Mouse (Mus musculus): Measurements from ENCODE around the gene Clip4. TPM values are rescaled to one million over a fixed set of nuclear protein-coding genes. Genes with fewer than 3 reads are reported as not detected.

Gene Clip4
- polyA plus RNA-seq, 1 experiment from 2014 or later = 10.3 TPM

DNA sequence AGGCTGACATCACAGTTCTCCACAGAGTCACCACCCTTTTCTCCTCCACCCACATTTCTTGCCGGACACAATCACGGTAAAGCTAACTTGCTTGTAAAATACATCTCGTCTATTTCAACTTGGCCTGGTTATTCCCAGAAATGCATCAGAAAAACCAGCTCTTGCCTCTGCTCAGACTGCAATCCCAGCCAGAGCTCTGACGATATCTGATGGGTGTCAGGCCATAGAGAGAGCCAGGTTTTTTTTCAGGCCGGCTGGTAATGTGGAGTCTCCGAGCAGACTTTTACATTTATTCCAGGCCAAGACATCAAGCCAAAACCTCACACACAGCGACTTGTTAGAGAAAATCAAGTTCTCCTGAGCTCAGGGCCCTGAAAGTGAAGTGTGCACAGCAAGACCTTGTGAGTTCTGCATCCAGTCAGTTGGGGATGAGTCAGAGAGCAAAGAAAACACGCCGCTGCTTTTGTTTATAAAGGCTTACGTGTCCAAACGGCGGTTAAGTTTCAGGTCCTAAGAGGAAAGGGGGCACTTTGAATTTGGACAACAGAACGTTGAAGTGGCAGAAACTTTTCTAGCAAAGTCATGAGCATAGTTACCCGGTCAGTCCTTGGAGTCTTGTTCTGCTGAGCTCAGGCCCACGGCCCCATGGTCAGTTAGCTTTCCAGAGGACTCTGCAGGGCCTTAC is 27.4 kb downstream of the Clip4 start:
- Histone ChIP-seq H3K4me3 (no peak overlapping the region), H3K4me2 (replicated peaks) (no peak overlapping the region), H3K36me3 (peaks cover 24% of the 10 kb centered on the region), H3K27me3 (no peaks in the 10 kb centered on the region), H3K4me1 (no peaks in the 10 kb centered on the region), H3K9me3 (no peaks in the 10 kb centered on the region), H3K9ac (replicated peaks) (no peak overlapping the region), H3K27ac (replicated peaks) (no peak overlapping the region)
- 88% methylated on average over 15 of the region's 15 CpGs for WGBS
- no peak for ATAC-seq (replicated peaks)

DNA sequence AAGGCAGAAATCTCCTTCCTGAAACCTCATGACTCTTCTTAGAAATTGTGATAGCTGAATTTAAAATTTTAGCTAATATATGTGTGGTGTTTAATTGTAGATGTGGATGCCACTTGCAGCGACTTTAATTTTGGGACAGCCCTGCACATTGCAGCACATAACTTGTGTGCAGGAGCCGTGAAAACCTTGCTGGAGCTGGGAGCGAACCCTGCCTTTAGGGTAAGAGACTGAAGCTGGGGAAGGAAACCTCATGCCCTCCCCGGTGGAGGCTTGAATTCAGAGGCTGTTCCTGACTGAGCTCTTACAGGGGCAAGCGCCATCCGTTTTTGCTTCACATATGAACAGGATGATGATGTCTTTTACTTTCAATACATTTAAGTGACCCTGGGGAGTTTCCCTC is 35.2 kb downstream of the Clip4 start:
- Histone ChIP-seq H3K27ac (replicated peaks) (no peak overlapping the region), H3K27me3 (no peaks in the 10 kb centered on the region), H3K36me3 (peaks cover 43% of the 10 kb centered on the region), H3K9ac (replicated peaks) (no peak overlapping the region), H3K4me2 (replicated peaks) (no peak overlapping the region), H3K9me3 (no peaks in the 10 kb centered on the region), H3K4me3 (no peak overlapping the region), H3K4me1 (no peaks in the 10 kb centered on the region)
- ATAC-seq (replicated peaks) = no peak
- WGBS = 89% methylated on average over 6 of the region's 6 CpGs

DNA sequence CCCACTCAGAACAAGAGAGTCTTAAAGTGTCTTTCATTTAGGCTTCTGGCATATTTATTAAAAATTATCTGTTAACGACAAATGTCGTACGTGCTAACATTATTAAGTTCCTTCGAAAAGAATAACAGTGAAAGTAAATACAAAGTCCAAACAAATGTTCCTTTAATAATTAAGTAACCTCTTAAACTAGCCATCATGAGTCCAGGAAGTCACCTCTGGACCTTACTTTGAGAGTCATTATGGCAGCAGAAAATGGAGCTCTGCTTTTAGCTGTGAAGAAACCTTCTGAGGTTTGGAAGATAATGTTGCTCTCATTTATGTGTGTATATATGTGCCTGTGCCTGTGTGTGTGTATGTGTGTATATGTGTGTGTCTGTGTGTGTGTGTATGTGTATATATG is 35.6 kb downstream of the Clip4 start:
- peaks cover 43% of the 10 kb centered on the region for H3K36me3 ChIP-seq
- H3K4me2 ChIP-seq (replicated peaks) = no peak overlapping the region
- ATAC-seq (replicated peaks) = no peak
- H3K9ac ChIP-seq (replicated peaks) = no peak overlapping the region
- WGBS = 97% methylated on average over 4 of the region's 4 CpGs
- H3K27me3 ChIP-seq = no peaks in the 10 kb centered on the region
- no peaks in the 10 kb centered on the region for H3K9me3 ChIP-seq
- no peak overlapping the region for H3K27ac ChIP-seq (replicated peaks)
- H3K4me1 ChIP-seq = no peaks in the 10 kb centered on the region
- H3K4me3 ChIP-seq = no peak overlapping the region

DNA sequence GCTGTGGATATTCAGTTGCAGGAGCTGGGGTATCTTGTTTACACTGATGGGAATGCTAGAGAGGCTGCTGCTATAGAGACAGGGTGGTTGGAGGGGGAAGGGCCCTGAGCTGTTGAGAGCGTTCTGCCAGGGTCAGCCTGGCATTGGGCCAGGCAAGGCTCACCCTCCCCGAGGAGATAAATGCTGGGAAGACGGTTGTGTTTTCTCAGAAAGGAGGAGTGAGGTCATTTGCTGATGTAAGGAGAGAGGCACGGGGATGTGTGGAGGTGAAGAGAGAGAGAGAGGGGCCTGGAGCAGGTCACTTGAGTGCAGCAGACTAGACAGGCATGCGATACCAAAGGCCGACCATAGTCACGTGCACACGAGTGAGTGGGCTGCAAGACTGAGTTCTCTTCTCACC is 42.8 kb downstream of the Clip4 start:
- Histone ChIP-seq H3K4me1 (no peaks in the 10 kb centered on the region), H3K9me3 (no peaks in the 10 kb centered on the region), H3K36me3 (peaks cover 14% of the 10 kb centered on the region), H3K9ac (replicated peaks) (no peak overlapping the region), H3K4me3 (no peak overlapping the region), H3K27ac (replicated peaks) (no peak overlapping the region), H3K4me2 (replicated peaks) (no peak overlapping the region), H3K27me3 (no peaks in the 10 kb centered on the region)
- no peak for ATAC-seq (replicated peaks)
- 47% methylated on average over 8 of the region's 8 CpGs for WGBS

DNA sequence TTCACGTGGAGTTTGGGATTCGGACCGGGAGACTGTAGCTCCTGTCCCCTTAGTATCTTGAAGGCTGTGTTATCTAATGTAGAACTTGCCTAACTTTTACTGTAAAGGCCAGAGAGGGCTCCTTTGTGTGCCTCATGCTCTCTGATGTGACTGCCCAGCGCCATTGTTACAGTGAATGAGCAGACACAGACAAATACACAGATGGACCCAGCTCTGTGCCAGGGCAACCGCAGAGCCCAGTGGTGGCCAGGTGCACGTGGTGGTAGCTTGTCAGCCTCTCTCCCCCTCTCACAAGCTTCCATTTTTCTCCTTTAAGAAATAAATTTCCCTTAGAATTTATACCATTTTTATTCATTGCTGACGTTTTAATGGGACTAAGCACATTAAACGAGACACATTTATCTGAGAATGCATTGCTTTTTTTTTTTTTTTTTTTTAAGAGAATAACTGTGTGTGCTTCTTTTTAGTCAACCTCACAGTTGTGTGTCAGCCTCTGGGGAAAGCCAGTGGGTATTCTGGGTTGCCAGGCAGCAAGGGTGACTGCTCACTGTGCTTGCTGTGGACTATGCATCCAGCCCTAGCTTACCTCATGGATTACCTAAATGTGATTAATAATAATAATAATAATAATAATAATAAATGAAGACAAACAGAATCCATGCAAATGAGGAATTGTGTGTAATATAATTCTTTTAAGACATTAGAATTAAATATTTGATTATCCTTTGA is 48.0 kb downstream of the Clip4 start:
- WGBS = 74% methylated on average over 8 of the region's 8 CpGs
- no peak overlapping the region for H3K27ac ChIP-seq (replicated peaks)

DNA sequence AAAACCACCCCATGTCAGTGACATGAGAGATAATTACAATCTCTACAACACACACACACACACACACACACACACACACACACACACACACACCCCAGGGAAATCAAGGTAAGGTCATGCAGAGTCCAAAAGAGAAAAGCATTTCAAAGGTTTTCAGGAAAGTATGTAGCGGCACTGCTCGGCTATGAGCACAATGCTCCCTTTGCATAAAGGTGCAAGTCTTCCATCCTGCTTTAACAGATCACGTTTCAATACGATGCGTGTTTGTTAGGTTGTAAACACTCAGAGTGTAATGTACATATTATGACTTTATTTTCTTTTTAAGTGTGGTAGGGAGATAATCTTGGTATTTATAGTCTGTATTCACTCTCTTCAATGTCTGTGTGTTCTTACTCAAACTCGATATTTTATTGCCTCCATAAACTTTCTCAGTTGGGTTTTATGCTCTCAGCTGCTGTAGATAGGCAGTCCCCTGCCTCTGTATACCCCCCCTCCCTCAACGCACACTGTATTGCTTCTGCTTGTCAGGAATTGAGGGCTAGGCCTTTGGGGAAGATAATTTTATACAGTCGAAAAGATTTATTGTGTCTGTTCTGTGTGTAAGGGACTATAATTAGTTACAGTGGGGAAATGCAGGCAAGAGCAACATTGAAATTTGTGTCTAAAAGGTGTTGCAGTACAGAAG is 55.5 kb downstream of the Clip4 start:
- Histone ChIP-seq H3K27me3 (no peaks in the 10 kb centered on the region), H3K9ac (replicated peaks) (no peak overlapping the region), H3K27ac (replicated peaks) (no peak overlapping the region), H3K9me3 (no peaks in the 10 kb centered on the region), H3K4me1 (no peaks in the 10 kb centered on the region), H3K4me2 (replicated peaks) (no peak overlapping the region), H3K36me3 (peaks cover 7% of the 10 kb centered on the region; the same call in 1 of the 2 replicates), H3K4me3 (no peak overlapping the region)
- ATAC-seq (replicated peaks) = no peak
- 88% methylated on average over 8 of the region's 8 CpGs for WGBS

More for the DNA sequence above, 48.0 kb downstream of the Clip4 start:
- Histone ChIP-seq H3K9me3 (no peaks in the 10 kb centered on the region), H3K4me1 (no peaks in the 10 kb centered on the region), H3K9ac (replicated peaks) (no peak overlapping the region), H3K27me3 (no peaks in the 10 kb centered on the region), H3K4me3 (no peak overlapping the region), H3K36me3 (peaks cover 10% of the 10 kb centered on the region; the same call in 1 of the 2 replicates), H3K4me2 (replicated peaks) (no peak overlapping the region)
- ATAC-seq (replicated peaks) = no peak

DNA sequence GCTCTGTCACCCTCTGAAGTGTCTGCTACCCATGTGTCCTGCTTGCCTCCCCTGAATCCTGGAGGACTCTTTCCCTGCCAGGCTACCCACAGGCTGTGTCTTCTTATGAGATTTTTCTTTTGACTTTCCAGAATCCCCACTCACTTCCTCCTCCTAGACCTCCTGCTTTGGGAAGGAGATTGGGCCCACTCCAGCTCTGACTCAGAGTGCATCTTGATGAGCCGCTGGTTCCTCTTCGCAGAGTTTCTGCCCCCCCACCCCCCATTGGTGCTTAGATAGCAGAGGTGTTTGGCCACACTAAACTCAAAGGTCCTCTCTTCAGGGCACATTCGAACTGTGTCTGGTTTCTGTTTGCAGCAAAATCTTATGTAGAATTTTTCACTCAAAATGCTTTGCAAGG is 58.3 kb downstream of the Clip4 start:
- WGBS = 82% methylated on average over 3 of the region's 3 CpGs
- no peaks in the 10 kb centered on the region for H3K27me3 ChIP-seq

DNA sequence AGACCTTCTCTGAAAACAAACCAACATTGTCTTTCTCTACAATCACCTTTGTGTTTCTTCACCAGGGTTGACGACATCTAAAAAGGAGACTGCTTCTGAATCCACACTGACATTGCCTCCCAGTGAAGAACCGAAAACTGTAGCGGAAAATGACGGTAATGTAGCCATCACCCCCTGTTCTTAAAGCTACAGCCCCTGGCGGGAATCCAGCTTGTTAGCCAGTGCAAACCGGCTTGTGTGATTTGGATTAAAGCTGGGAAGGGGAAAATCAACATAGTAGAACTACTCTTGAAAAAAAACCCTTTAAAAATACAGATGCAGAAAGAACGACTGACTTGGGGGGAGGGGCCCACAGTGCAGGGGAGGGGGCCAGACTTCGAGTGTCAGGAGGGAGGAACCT is 59.4 kb downstream of the Clip4 start:
- Histone ChIP-seq H3K4me1 (no peaks in the 10 kb centered on the region), H3K36me3 (no peaks in the 10 kb centered on the region), H3K9ac (replicated peaks) (no peak overlapping the region), H3K27ac (replicated peaks) (no peak overlapping the region), H3K27me3 (no peaks in the 10 kb centered on the region), H3K4me2 (replicated peaks) (no peak overlapping the region), H3K9me3 (no peaks in the 10 kb centered on the region), H3K4me3 (no peak overlapping the region)
- no peak for ATAC-seq (replicated peaks)
- 42% methylated on average over 8 of the region's 8 CpGs for WGBS

More for the DNA sequence above, 58.3 kb downstream of the Clip4 start:
- Histone ChIP-seq H3K4me3 (no peak overlapping the region), H3K27ac (replicated peaks) (no peak overlapping the region), H3K4me2 (replicated peaks) (no peak overlapping the region), H3K9me3 (no peaks in the 10 kb centered on the region), H3K4me1 (no peaks in the 10 kb centered on the region), H3K36me3 (no peaks in the 10 kb centered on the region), H3K9ac (replicated peaks) (no peak overlapping the region)
- no peak for ATAC-seq (replicated peaks)

DNA sequence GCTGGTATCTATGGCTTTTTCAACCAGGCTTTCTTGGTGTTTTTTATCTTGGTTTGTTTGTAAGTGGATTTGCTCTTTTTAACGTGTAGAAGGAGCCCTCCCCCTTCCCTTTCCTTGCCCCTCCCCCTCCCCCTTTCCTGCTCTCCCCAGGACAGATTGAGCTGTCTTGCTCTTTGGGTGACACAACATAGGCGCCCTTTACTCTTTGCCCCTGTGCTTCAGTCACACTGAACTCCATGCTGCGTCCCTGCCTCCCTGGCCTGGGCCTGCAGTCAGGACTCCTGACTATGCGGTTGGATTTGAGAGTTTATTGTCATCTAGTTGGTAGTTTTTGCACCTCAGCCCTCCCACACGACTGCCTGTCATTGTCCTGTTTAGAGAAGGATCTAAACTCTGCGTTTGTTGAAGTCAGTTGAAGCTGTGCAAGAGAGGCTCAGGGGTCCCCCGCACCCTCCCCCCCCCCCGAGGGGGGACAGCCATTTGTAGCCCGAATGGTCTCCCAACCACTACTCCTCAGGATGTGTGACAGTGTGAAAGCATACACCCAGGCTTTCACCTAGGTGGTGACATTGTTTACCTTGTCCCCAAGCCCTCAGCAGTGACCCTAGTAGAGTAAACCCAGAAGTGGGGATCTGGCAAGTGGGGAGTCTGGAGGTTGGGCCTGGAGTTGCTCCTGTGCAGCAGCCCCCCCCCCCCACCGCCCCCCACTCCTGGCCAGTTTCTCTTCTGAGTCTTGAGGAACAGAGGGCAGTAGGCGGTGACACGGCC is 60.6 kb downstream of the Clip4 start:
- Histone ChIP-seq H3K4me2 (replicated peaks) (no peak overlapping the region), H3K27me3 (no peaks in the 10 kb centered on the region), H3K27ac (replicated peaks) (no peak overlapping the region), H3K9ac (replicated peaks) (no peak overlapping the region), H3K9me3 (no peaks in the 10 kb centered on the region), H3K4me1 (no peaks in the 10 kb centered on the region), H3K36me3 (no peaks in the 10 kb centered on the region), H3K4me3 (no peak overlapping the region)
- no peak for ATAC-seq (replicated peaks)
- WGBS = 74% methylated on average over 12 of the region's 12 CpGs

DNA sequence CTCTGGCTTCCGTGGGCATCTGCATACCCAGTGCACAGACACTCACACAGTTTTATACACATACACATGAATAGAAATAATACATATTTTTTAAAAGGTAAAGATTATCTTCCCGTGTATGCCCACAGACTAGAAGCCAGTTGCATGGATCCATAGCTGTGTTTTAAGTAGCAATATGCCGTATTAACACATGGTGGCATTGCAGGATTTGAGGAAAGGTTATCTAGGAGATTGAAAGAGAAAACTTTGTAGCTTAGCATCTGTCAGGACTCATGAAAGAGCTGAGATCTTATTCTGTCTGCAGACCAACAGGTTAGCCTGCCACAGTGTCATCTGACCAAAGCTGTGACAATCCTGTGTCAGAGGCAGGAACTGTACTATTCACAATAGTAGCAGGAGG is 63.7 kb downstream of the Clip4 start:
- H3K4me1 ChIP-seq = no peaks in the 10 kb centered on the region
- no peak overlapping the region for H3K9ac ChIP-seq (replicated peaks)
- no peaks in the 10 kb centered on the region for H3K9me3 ChIP-seq
- H3K36me3 ChIP-seq = no peaks in the 10 kb centered on the region
- ATAC-seq (replicated peaks) = no peak
- H3K4me3 ChIP-seq = no peak overlapping the region
- no peaks in the 10 kb centered on the region for H3K27me3 ChIP-seq
- WGBS = 92% methylated on average over 3 of the region's 3 CpGs
- no peak overlapping the region for H3K27ac ChIP-seq (replicated peaks)
- no peak overlapping the region for H3K4me2 ChIP-seq (replicated peaks)

DNA sequence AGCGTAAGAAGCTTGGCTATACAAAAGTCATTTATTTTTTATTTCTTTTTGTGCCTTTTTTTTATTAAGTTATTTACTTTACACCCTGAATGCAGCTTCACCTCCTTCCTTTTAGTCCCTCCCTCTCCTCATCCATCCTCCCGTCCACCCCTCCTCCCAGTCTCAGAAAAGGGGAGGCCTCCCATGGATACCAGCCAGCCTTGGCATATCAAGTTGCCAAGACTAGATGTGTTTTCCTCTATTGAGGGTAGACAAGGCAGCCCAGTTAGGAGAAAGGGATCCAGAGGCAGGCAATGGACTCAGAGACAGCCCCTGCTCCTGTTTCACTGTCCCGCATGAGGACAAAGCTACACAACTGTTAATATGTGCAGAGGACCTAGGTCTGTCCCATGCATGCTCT is 93.9 kb downstream of the Clip4 start:
- ATAC-seq (replicated peaks) = no peak
- no peaks in the 10 kb centered on the region for H3K27me3 ChIP-seq
- H3K4me2 ChIP-seq (replicated peaks) = no peak overlapping the region
- H3K27ac ChIP-seq (replicated peaks) = no peak overlapping the region
- no peaks in the 10 kb centered on the region for H3K4me1 ChIP-seq
- no peaks in the 10 kb centered on the region for H3K9me3 ChIP-seq
- H3K9ac ChIP-seq (replicated peaks) = no peak overlapping the region
- WGBS = 77% methylated on average over 3 of the region's 3 CpGs
- H3K36me3 ChIP-seq = peaks cover 8% of the 10 kb centered on the region
- no peak overlapping the region for H3K4me3 ChIP-seq

DNA sequence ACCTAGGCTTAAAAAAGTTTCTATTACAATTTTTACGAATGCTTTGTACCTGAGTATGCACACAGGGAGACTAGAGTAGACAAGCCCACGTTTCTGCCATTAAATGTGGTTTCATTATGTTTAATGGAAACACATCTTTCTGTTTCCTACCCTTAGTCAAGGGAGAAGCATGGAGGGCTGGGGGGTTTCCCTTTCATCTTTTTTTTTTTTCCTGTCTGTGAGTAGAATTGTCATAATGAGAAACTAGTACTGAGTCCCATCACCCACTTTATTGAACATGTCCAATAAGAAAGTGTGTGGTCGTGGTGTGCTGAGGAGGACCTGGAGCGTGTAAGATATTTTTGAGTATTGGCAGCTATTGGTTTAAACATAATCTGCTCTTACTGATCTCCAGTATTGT is 94.6 kb downstream of the Clip4 start:
- no peak overlapping the region for H3K27ac ChIP-seq (replicated peaks)
- no peak overlapping the region for H3K4me3 ChIP-seq
- 93% methylated on average over 4 of the region's 4 CpGs for WGBS
- no peaks in the 10 kb centered on the region for H3K27me3 ChIP-seq
- peaks cover 8% of the 10 kb centered on the region for H3K36me3 ChIP-seq
- H3K4me1 ChIP-seq = no peaks in the 10 kb centered on the region
- ATAC-seq (replicated peaks) = no peak
- H3K4me2 ChIP-seq (replicated peaks) = no peak overlapping the region
- H3K9ac ChIP-seq (replicated peaks) = no peak overlapping the region
- H3K9me3 ChIP-seq = no peaks in the 10 kb centered on the region
